In the genomic region with DNA sequence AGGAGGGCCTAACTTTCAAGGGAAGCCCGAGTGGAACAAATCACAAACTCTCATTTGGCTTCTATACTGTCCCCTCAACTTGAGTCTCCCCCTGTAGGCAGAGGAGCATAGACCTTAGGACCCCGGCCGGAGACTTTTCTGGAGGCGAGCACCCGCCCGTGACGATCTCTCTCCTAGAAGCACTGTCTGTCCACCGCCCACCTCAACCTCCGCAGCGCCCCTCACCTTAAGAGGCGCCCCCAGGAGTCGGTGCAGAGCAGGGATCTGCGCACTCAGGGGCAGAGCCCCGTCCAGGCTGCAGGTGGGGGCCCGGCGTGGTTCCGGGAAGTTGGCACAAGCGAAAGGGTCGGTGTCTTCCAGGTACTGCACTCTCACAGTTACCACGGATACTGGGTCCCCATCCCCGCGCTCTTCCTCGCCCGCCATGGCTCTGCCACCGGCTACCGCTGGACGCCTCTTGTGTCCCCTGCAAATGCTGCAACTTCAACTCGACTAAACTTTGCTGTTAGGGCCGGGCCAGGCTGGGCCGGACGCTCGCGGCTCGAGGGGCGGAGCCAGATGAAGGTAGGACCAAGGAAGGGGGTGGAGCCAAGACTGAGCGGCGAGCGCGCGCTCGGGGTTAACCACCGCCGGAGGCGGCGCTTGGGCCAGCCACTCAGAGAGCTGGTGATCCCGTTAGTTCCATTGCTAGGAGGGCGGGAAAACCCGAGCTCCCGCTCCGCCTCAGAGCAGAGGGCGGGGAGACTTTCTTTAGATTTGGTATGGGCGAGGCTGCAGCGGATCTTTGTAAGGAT, we compare ENCODE assay signal across 8 mouse cellular contexts. TPM values are rescaled to one million over a fixed set of nuclear protein-coding genes. Genes with fewer than 3 reads are reported as not detected.
DNase-seq lines count a peak whose midpoint lies in the region; ATAC-seq and TF ChIP-seq lines count a peak whose summit lies in the region.

A gene (minus strand): TSS at position 526 of the 794 bp plus-strand sequence.

- under 1% methylated on average over 53 of the region's 53 CpGs for WGBS in bone marrow, adult 2 months
- WGBS in embryonic facial prominence, embryonic 15.5 days, result under 1% methylated on average over 53 of the region's 53 CpGs

- TF ChIP-seq CTCF in bone marrow, adult 2 months (IDR thresholded peaks at IDR 0.05; ENCODE audit: control insufficient read depth, insufficient read depth, low read length), result no peak

- H3K27ac ChIP-seq in bone marrow, adult 2 months (ENCODE audit: control insufficient read depth, insufficient read depth, low read depth, low read length, poor library complexity), result peak within 1 kb of the TSS; percentile 83
- peak within 1 kb of the TSS; percentile 88 for H3K27ac ChIP-seq in embryonic facial prominence, embryonic 15.5 days (replicated peaks)

- H3K27me3 ChIP-seq in embryonic facial prominence, embryonic 15.5 days, result no peaks in the 10 kb centered on the region

- DNase-seq in A20 (ENCODE audit: low read depth, low spot score) (peak; percentile 98), liver (peak; percentile 96)
- peak; percentile 93 for DNase-seq in heart, adult 8-10 months (ENCODE audit: low spot score)
- peak; percentile 97 for DNase-seq in kidney, adult 9 months
- DNase-seq in spleen, postnatal 4 days (ENCODE audit: low spot score in 2 of 2), result peak; percentile 91 to 93

- no peaks in the 10 kb centered on the region; the same call in 1 of the 2 replicates for H3K4me1 ChIP-seq in bone marrow, adult 2 months (ENCODE audit: control insufficient read depth, insufficient read depth, low read length)
- peaks cover 56% of the 10 kb centered on the region for H3K4me1 ChIP-seq in embryonic facial prominence, embryonic 15.5 days

- peak within 1 kb of the TSS; percentile 98 for H3K4me2 ChIP-seq in embryonic facial prominence, embryonic 15.5 days (replicated peaks)

- ATAC-seq in embryonic facial prominence, embryonic 15.5 days (ENCODE audit: insufficient number of reproducible peaks, low FRiP score, low TSS enrichment, low read depth), result peak; percentile 89
- ATAC-seq in monocyte, adult 5-6 weeks (replicated peaks; ENCODE audit: insufficient number of reproducible peaks, low FRiP score, low TSS enrichment, poor library complexity, severe bottlenecking), result peak; percentile 79

- peak within 1 kb of the TSS; percentile 62 for H3K9ac ChIP-seq in embryonic facial prominence, embryonic 15.5 days

- TF ChIP-seq POLR2A in bone marrow, adult 2 months (IDR thresholded peaks at IDR 0.05; ENCODE audit: borderline replicate concordance, control insufficient read depth, low read depth, low read length), result peak; percentile 67; the same call in 1 of the 2 replicates

- H3K4me3 ChIP-seq in bone marrow, adult 2 months (replicated peaks; ENCODE audit: control insufficient read depth, low read depth, low read length), result peak within 1 kb of the TSS; percentile 91
- H3K4me3 ChIP-seq in embryonic facial prominence, embryonic 15.5 days (replicated peaks), result peak within 1 kb of the TSS; percentile 70

- no peaks in the 10 kb centered on the region for H3K36me3 ChIP-seq in embryonic facial prominence, embryonic 15.5 days

- H3K9me3 ChIP-seq in embryonic facial prominence, embryonic 15.5 days (replicated peaks), result no peaks in the 10 kb centered on the region

RNA-seq across cellular contexts. Expression of the gene that starts here (rescaled TPM):
- polyA plus RNA-seq in bone marrow, adult 2 months (2011; ENCODE audit: insufficient read depth, insufficient read length, low replicate concordance, missing spikeins), result 24.6 and 66.3 TPM in 2 replicates
- polyA plus RNA-seq in embryonic facial prominence, embryonic 15.5 days (2015; fragmentation: Nextera tagmentation; extraction: Ambion mirVana), result 2.0 and 2.6 TPM in 2 replicates
- total RNA-seq in heart, adult 8-10 months (2022), result 1 to 10 TPM; 5.8 to 8.1 (median 6.3) TPM
- total RNA-seq in monocyte, adult 5-6 weeks (2017), result 6.5 to 14.7 TPM (median 8.4 TPM) in 3 replicates

Comparison
In these comparisons a context has a peak if more than half of its experiments do, and no peak if none do; other contexts are left out.
1. Peak in every context shown above with its lines: DNase-seq, ATAC-seq, H3K4me3 ChIP-seq and H3K27ac ChIP-seq.